Mouse (Mus musculus) hindbrain, embryonic 10.5 days (tissue): ENCODE measurements at regions not wholly inside any gene's neighbourhood (a gene's known extent, or its start where the extent isn't known, plus 50 kb on each side); places are given as distances from the start of the nearest gene placed in this dataset.

Experiments used
- DNase-seq: peaks from one replicate; pipeline ENCODE4 v3.0.0-alpha.2; 2017; ENCODE audit warnings: low spot score
- H3K27ac ChIP-seq: fragments of 300-500 bp; sonication (generic); 2 replicates; pipeline ENCODE4 v1.5.1; 2016; ENCODE audit warnings: mild to moderate bottlenecking, moderate library complexity
- H3K27me3 ChIP-seq: fragments of 300-500 bp; sonication (generic); 2 replicates; pipeline ENCODE4 v1.6.1; 2016; ENCODE audit warnings: mild to moderate bottlenecking; ENCODE audit not compliant: poor library complexity, insufficient read depth, severe bottlenecking
- H3K36me3 ChIP-seq: fragments of 300-500 bp; sonication (generic); 2 replicates; pipeline ENCODE4 v1.6.1; 2016; ENCODE audit warnings: mild to moderate bottlenecking, moderate library complexity
- H3K4me1 ChIP-seq: fragments of 300-500 bp; sonication (generic); replicated peaks from 2 replicates; pipeline ENCODE4 v1.6.1; 2016; ENCODE audit warnings: mild to moderate bottlenecking
- H3K4me3 ChIP-seq: fragments of 300-500 bp; sonication (generic); 2 replicates; pipeline ENCODE4 v1.5.1; 2016; ENCODE audit warnings: mild to moderate bottlenecking, moderate library complexity
- H3K9me3 ChIP-seq: fragments of 300-500 bp; sonication (generic); 2 replicates; pipeline ENCODE4 v1.6.1; 2016; ENCODE audit warnings: mild to moderate bottlenecking, moderate library complexity
- WGBS: fragments of 180-500 bp; shearing (Covaris S2); methylation state at CpG from one replicate; pipeline ENCODE4 v1.1.7; 2016; 5-methylcytosine and 5-hydroxymethylcytosine counted together

- WGBS: 27% methylated on average over 17 of the region's 17 CpGs
- Histone ChIP-seq H3K9me3 (no peaks in the 10 kb centered on the region), H3K36me3 (no peaks in the 10 kb centered on the region), H3K27me3 (peaks cover 3% of the 10 kb centered on the region; the same call in 1 of the 2 replicates), H3K4me3 (no peak overlapping the region), H3K4me1 (peaks cover 10% of the 10 kb centered on the region), H3K27ac (peak overlapping the region; percentile 70)
- DNase-seq: peak; percentile 34
Measured at GRCm38 (mm10) chr3:19059906-19060870, 568.3 kb downstream of the 1700064H15Rik start.

- Histone ChIP-seq H3K9me3 (no peaks in the 10 kb centered on the region), H3K27ac (no peak overlapping the region), H3K27me3 (peaks cover 3% of the 10 kb centered on the region; the same call in 1 of the 2 replicates), H3K4me1 (peaks cover 8% of the 10 kb centered on the region), H3K4me3 (no peak overlapping the region), H3K36me3 (no peaks in the 10 kb centered on the region)
- no peak for DNase-seq
- 39% methylated on average over 14 of the region's 14 CpGs for WGBS
Measured at GRCm38 (mm10) chr3:19061488-19062248, 566.8 kb downstream of the 1700064H15Rik start.

DNA sequence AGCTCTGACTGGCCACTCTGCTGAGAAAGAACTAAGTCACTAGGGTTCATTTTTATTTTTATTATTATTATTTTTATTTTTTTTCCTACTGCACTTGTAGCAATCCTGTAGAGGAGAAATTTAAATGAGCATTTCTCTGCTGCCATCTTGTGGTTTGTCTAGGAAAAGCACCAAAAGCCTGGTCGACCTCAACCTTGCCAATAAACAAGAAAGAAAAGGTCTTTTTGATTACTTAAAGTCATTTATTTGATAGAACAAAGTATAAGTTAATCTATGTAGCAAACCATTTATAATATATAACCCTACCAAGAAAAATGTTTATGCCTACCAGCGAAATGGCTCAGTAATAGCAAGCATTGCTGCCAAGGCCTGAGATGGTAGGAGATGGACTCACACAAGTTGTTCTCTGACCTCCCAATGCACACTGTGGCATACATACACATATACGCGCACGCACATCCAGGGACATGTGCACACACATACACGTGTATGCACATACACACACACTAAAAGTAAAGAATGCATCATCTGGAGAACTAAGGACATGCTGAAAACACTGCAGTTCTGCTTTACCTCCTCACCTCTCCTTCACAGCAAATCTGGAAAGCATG lies 566.1 kb downstream of the 1700064H15Rik start:
- peaks cover 3% of the 10 kb centered on the region; the same call in 1 of the 2 replicates for H3K27me3 ChIP-seq
- no peak overlapping the region for H3K27ac ChIP-seq
- H3K9me3 ChIP-seq: no peaks in the 10 kb centered on the region
- DNase-seq: no peak
- 43% methylated on average over 6 of the region's 6 CpGs for WGBS
- H3K4me1 ChIP-seq: peaks cover 5% of the 10 kb centered on the region
- no peaks in the 10 kb centered on the region for H3K36me3 ChIP-seq
- no peak overlapping the region for H3K4me3 ChIP-seq

DNA sequence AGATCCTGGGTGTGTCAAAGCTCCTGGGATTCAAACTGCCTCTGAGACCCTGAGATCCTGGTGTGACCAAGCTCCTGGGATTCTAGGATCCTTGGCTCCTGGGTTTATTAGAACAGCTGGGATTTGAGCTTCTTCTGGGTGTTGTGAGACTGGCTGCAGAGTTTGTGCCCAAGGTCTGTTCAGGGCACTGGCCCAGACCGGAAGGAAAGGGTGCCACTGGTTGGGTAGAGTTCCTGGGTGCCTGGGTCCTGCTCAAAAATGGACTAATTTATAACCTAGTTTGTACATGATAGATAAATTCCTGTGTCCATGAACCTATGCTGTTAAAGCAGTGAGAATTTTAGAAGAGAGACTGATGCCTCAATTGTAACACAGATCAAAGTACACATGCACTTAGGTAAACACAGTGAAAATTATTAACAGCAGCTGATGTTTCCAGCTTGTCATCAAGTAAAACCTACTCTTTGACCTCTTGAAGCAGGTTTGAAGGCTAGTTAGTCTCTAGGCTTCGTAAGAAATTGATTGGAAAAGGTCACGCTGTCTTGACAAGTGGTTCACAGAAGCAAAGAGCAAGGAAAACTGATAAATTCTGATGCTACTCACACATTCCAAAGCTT lies 561.2 kb downstream of the 1700064H15Rik start:
- no peaks in the 10 kb centered on the region for H3K4me1 ChIP-seq
- H3K4me3 ChIP-seq: no peak overlapping the region
- DNase-seq: no peak
- no peaks in the 10 kb centered on the region for H3K27me3 ChIP-seq
- H3K27ac ChIP-seq: no peak overlapping the region
- no peaks in the 10 kb centered on the region for H3K36me3 ChIP-seq
- H3K9me3 ChIP-seq: 0 out of 2 replicates have a peak, but pooled peaks cover 4% of the 10 kb centered on the region
- 75% methylated on average over 3 of the region's 3 CpGs for WGBS
